Mouse (Mus musculus) thymus, postnatal 25 days (tissue): ENCODE measurements around the gene Rabl2.

ENCODE experiments used
- DNase-seq: peaks from one replicate; pipeline ENCODE4 v3.0.0; 2022

Gene Rabl2

DNA sequence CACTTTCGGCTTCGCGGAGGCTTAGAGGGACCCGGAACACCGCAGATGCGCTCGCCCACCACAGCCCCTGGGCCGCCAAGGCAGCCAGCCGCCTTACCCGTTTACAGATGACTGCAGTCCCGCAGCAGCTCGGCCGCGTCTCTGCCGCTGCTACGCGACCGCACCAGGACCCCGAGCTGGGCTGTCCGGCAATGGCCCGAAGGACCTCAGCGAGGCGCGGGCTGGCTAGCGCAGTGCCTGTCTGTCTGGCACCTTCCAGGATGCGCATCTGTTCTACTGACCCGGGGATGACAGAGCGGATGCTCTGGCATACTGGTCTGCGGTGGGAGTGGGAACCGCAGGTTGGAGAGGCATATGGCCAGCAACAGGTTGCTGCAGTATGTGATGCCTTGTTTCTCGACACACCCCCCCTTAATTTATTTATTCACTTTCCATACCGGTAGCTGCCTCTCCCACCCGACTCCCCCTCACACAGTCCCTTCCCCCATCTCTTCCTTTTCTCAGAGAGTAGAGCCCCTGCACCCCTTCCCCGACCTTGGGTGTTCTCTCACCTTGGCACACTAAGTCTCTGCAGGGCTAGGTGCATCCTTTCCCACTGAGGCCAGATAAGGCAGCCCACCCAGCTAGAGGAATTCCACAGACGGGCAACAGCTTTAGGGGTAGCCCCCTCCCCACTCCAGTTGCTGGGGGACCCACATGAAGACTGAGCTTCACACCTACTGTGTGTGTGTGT, at the start of gene Rabl2:
TSS of gene Rabl2 (minus strand) at position 201 of the 733 bp plus-strand sequence.
- DNase-seq = peak; percentile 71

DNA sequence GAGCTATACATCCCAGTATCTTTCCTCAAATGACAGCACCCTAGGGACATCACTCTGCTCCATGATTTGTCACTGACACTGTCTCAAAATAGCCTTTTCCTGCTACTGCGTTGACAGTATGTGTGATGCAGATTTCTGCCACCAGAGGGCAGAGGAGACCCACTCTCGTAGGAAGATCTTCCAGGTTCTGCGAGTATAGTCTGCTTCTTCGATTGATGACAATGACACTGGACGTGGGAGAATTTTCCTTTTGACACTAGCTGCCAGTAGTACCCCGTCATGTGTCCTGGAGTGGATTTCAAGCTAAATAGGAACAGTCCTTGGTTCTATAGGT, 31.9 kb upstream of the Rabl2 start:
- peak; percentile 38 for DNase-seq

DNA sequence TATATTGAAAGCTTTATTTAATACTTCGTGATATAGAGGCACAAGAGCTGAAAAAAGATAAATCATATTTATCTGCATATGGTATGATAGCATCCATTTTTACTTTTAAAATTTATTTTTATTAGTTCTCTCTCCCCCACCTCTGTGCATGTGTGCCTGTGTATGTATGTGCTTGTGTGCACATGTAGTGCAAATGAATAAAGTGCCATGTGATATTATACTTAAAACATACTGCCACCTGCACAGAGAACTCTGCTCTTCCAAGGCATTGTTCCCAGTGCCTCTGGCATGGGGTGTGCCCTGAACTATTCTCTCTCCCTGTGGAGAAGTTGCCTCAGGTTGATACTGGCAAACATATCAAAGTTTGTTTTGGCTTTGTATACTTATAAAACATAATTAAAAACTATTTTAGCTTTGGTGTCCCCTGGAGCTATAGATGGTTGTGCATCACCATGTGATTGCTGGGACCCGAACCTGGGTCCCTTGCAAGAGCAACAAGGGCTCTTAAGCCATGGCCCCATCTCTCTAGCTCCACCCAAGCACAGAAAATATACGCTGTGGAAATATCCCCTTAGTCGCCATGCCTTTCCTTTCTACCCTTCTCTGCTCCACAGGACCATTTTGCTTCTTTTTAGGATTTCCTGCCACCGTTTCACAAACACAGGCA, 31.4 kb upstream of the Rabl2 start:
- no peak for DNase-seq

GRCm38 (mm10) chr15:89622312-89622958, 30.7 kb upstream of the Rabl2 start:
- peak; percentile 24 for DNase-seq

DNA sequence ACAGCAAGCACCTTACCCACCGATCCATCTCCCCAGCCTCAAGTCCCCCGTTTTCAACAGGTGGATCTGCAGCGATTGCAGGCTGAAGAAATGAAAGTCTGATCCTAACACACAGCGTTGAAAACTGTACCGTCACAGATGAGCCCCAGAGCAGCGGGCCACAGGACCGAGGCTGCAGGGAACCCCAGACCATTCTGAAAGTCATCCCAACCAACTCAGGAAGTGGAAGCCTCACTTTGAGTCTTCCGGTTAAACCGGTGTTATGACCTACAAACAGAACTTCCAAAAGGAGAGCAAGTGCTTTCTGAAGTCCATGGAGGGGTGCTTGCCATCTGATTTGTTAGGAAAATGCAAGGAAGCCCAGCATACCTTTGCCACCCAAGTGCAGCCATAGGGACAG, 16.2 kb upstream of the Rabl2 start:
- DNase-seq = peak; percentile 6

- DNase-seq = no peak
These were observed 15.8 kb upstream of the Rabl2 start for GRCm38 (mm10) chr15:89607480-89607879.

- no peak for DNase-seq
These were observed 14.3 kb upstream of the Rabl2 start for GRCm38 (mm10) chr15:89605822-89606570.

GRCm38 (mm10) chr15:89592548-89592947, 825 bp upstream of the Rabl2 start:
- DNase-seq = no peak

- DNase-seq = no peak
These were observed 406 bp downstream of the Rabl2 start for GRCm38 (mm10) chr15:89591317-89591716.

GRCm38 (mm10) chr15:89589146-89589545, 2.6 kb downstream of the Rabl2 start:
- DNase-seq = no peak

- no peak for DNase-seq
These were observed 6.1 kb downstream of the Rabl2 start for GRCm38 (mm10) chr15:89585631-89586030.

- no peak for DNase-seq
These were observed 6.6 kb downstream of the Rabl2 start for GRCm38 (mm10) chr15:89585101-89585500.

DNA sequence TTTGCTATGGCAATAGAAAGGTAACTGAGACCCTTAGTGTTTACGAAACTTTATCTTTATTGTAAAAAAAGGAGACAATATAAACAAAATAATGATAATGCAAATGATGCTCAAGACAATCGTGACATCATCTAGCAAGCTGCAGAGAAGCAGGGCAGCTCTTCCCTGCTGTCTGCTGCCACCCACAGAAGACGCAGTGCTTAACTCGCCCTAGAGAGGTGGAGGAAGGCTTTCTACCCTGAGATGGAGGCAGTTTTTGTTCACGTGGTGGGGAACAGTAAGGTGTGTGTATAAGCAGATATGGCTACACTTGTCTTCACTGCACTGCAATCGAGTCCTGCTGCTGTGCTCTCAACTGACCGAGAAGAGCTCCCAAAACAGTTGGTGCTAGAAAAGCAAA, 9.2 kb downstream of the Rabl2 start:
- DNase-seq = no peak

GRCm38 (mm10) chr15:89572147-89572546, 19.6 kb downstream of the Rabl2 start:
- no peak for DNase-seq

GRCm38 (mm10) chr15:89568114-89568513, 23.6 kb downstream of the Rabl2 start, which contains the start of gene Acr:
Gene Acr, plus strand, starts transcription at chr15:89568326.
- no peak for DNase-seq

GRCm38 (mm10) chr15:89559202-89559731, 32.5 kb downstream of the Rabl2 start:
- DNase-seq = no peak

DNA sequence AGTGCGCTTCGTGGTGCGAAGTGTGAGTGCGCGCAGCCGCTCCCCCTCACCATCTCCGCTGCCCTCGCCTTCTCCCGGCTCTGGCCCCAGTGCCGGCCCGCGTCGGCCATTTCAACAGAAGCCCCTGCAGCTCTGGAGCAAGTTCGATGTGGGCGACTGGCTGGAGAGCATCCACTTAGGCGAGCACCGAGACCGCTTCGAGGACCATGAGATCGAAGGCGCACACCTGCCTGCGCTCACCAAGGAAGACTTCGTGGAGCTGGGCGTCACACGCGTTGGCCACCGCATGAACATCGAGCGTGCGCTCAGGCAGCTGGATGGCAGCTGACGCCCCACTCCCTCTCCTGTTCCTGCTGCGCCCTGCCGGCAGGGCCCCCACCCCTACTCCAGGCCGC, 33.7 kb downstream of the Rabl2 start:
- no peak for DNase-seq

DNA sequence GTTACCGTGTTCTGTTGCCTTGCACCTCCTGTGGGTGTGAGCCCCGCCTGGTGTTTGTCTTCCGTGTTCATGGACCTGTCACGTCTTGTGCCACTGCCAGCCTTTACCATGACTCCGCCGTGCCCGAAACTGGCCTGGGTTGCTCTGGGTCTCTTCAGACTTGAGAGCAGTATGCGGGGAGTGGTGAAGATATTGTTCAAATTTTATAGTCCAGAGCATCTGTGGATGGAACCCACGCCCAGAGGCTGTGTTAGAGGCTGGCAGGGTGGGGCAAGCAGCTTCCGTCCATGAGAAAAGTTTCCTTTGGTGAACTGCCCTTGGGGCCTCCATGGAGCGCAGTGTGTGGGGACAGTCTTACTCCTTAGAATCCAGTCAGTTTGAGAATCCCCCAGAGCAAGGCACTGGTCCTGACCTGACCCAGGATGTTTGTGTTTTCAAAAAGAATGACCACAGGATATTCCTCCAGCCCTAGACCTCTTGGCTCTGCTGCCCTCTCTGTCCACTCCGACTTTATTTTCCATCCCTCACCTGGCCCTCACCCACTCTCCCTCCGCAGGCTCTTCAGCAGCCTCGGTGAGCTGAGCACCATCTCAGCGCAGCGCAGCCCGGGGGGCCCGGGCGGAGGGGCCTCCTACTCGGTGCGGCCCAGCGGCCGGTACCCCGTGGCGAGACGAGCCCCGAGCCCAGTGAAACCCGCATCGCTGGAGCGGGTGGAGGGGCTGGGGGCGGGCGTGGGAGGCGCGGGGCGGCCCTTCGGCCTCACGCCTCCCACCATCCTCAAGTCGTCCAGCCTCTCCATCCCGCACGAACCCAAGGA, 34.3 kb downstream of the Rabl2 start:
- DNase-seq = no peak

GRCm38 (mm10) chr15:89556401-89557178, 35.1 kb downstream of the Rabl2 start:
- no peak for DNase-seq

GRCm38 (mm10) chr15:89555591-89555990, 36.1 kb downstream of the Rabl2 start:
- no peak for DNase-seq

GRCm38 (mm10) chr15:89551733-89552132, 40.0 kb downstream of the Rabl2 start:
- no peak for DNase-seq
